Mouse (Mus musculus) large intestine, adult 2 months (tissue): ENCODE measurements around the gene Ccer1. TPM values are rescaled to one million over a fixed set of nuclear protein-coding genes. Genes with fewer than 3 reads are reported as not detected.
"Not testable (repeated sequence)": the region's sequence is repeated elsewhere in the genome, so short reads cannot be mapped to it uniquely, and the experiment has no call there.

Source experiments
- DNase-seq: peaks from one replicate; pipeline ENCODE4 v3.0.0-alpha.2; 2012; ENCODE audit warnings: low read depth, low spot score
- polyA plus RNA-seq: library from polyadenylated mRNA; depleted of rRNA; stranded (reverse); fragments of >200 nt; gene quantifications from 2 replicates; pipeline ENCODE4 v1.2.3, GENCODE M21; 2012; rRNA removed

Gene Ccer1
- polyA plus RNA-seq, 1 experiment, result not detected

- not testable (repeated sequence) for DNase-seq
These were observed 33.8 kb downstream of the Ccer1 start, which contains the start of gene C030005K15Rik for GRCm38 (mm10) chr10:97726655-97727054. C030005K15Rik (minus strand) TSS chr10:97726755.

Other genes with a start within 250 kb of the Ccer1 start
- gene Dcn, start 213.4 kb upstream of the Ccer1 start, polyA plus RNA-seq, result 175 and 192 TPM in 2 replicates
- 23.8 and 23.9 TPM in 2 replicates for gene Lum, start 127.9 kb upstream of the Ccer1 start, polyA plus RNA-seq
- gene Kera, start 86.2 kb upstream of the Ccer1 start, polyA plus RNA-seq, result not detected in 2 replicates
- gene Epyc, start 49.0 kb upstream of the Ccer1 start, polyA plus RNA-seq, result 0.14 TPM in 1 of 2 replicates, not detected in the other
- gene C030005K15Rik, start 33.7 kb downstream of the Ccer1 start, polyA plus RNA-seq, result not detected in 2 replicates